Mouse (Mus musculus) forebrain, embryonic 10.5 days (tissue): ENCODE results near the gene Rbks. TPM values are rescaled to one million over a fixed set of nuclear protein-coding genes. Genes with fewer than 3 reads are reported as not detected.

Experiments
- DNase-seq: peaks from one replicate; pipeline ENCODE4 v3.0.0-alpha.2; 2017; ENCODE audit warnings: low spot score; ENCODE audit errors: extremely low spot score
- H3K27ac ChIP-seq: fragments of 300-500 bp; sonication (generic); 2 replicates; pipeline ENCODE4 v1.5.1; 2016; ENCODE audit warnings: mild to moderate bottlenecking
- H3K27me3 ChIP-seq: fragments of 300-500 bp; sonication (generic); 2 replicates; pipeline ENCODE4 v1.6.1; 2016; ENCODE audit warnings: mild to moderate bottlenecking; ENCODE audit not compliant: poor library complexity, severe bottlenecking
- H3K36me3 ChIP-seq: fragments of 300-500 bp; sonication (generic); replicated peaks from 2 replicates; pipeline ENCODE4 v1.6.1; 2016; ENCODE audit warnings: mild to moderate bottlenecking, moderate library complexity
- H3K4me1 ChIP-seq: fragments of 300-500 bp; sonication (generic); 2 replicates; pipeline ENCODE4 v1.6.1; 2016
- H3K4me3 ChIP-seq: fragments of 300-500 bp; sonication (generic); 2 replicates; pipeline ENCODE4 v1.5.1; 2016; ENCODE audit warnings: mild to moderate bottlenecking, moderate library complexity
- H3K9me3 ChIP-seq: fragments of 300-500 bp; sonication (generic); 2 replicates; pipeline ENCODE4 v1.6.1; 2016; ENCODE audit warnings: mild to moderate bottlenecking, moderate library complexity
- WGBS: fragments of 180-500 bp; shearing (Covaris S2); methylation state at CpG from one replicate; pipeline ENCODE4 v1.1.7; 2016; 5-methylcytosine and 5-hydroxymethylcytosine counted together
- polyA plus RNA-seq: library from polyadenylated mRNA; unstranded; fragments of >200 nt; fragmentation: Nextera tagmentation; extraction: Ambion mirVana; gene quantifications from 2 replicates; pipeline ENCODE4 v1.2.1, GENCODE M21; 2016

Gene Rbks
- polyA plus RNA-seq, 1 experiment from 2014 or later = 5.7 TPM

GRCm38 (mm10) chr5:31668325-31668968 lies 29.0 kb downstream of the Rbks start:
- H3K9me3 ChIP-seq = no peaks in the 10 kb centered on the region
- no peaks in the 10 kb centered on the region for H3K27me3 ChIP-seq
- no peak overlapping the region for H3K27ac ChIP-seq
- H3K36me3 ChIP-seq = no peaks in the 10 kb centered on the region
- WGBS = 88% methylated on average over 13 of the region's 13 CpGs
- no peak for DNase-seq
- H3K4me3 ChIP-seq = no peak overlapping the region
- H3K4me1 ChIP-seq = no peaks in the 10 kb centered on the region

GRCm38 (mm10) chr5:31666176-31666575 lies 31.3 kb downstream of the Rbks start:
- Histone ChIP-seq H3K27me3 (no peaks in the 10 kb centered on the region), H3K4me1 (no peaks in the 10 kb centered on the region), H3K9me3 (no peaks in the 10 kb centered on the region), H3K36me3 (no peaks in the 10 kb centered on the region), H3K27ac (no peak overlapping the region), H3K4me3 (no peak overlapping the region)
- DNase-seq = no peak
- WGBS = 61% methylated on average over 1 of the region's 1 CpGs

GRCm38 (mm10) chr5:31655688-31656190 lies 41.7 kb downstream of the Rbks start:
- Histone ChIP-seq H3K4me1 (no peaks in the 10 kb centered on the region), H3K36me3 (0 out of 2 replicates have a peak, but pooled peaks cover 3% of the 10 kb centered on the region), H3K9me3 (no peaks in the 10 kb centered on the region; the same call in 1 of the 2 replicates), H3K27ac (no peak overlapping the region), H3K27me3 (no peaks in the 10 kb centered on the region), H3K4me3 (no peak overlapping the region)
- no peak for DNase-seq
- WGBS = 90% methylated on average over 1 of the region's 1 CpGs

- WGBS = 96% methylated on average over 2 of the region's 2 CpGs
- Histone ChIP-seq H3K36me3 (0 out of 2 replicates have a peak, but pooled peaks cover 3% of the 10 kb centered on the region), H3K27me3 (no peaks in the 10 kb centered on the region), H3K4me1 (no peaks in the 10 kb centered on the region), H3K9me3 (no peaks in the 10 kb centered on the region; the same call in 1 of the 2 replicates), H3K27ac (no peak overlapping the region), H3K4me3 (no peak overlapping the region)
- no peak for DNase-seq
Observed at GRCm38 (mm10) chr5:31650518-31651288, 46.7 kb downstream of the Rbks start.

- H3K9me3 ChIP-seq = no peaks in the 10 kb centered on the region
- no peak for DNase-seq
- no peaks in the 10 kb centered on the region for H3K36me3 ChIP-seq
- no peaks in the 10 kb centered on the region for H3K4me1 ChIP-seq
- WGBS = 93% methylated on average over 2 of the region's 2 CpGs
- no peaks in the 10 kb centered on the region for H3K27me3 ChIP-seq
- H3K27ac ChIP-seq = no peak overlapping the region
- H3K4me3 ChIP-seq = no peak overlapping the region
Observed at GRCm38 (mm10) chr5:31647327-31647726, 50.1 kb downstream of the Rbks start.

GRCm38 (mm10) chr5:31646574-31646973 lies 50.9 kb downstream of the Rbks start:
- no peaks in the 10 kb centered on the region for H3K9me3 ChIP-seq
- no peak overlapping the region for H3K27ac ChIP-seq
- H3K4me3 ChIP-seq = no peak overlapping the region
- no peaks in the 10 kb centered on the region for H3K4me1 ChIP-seq
- no peaks in the 10 kb centered on the region for H3K27me3 ChIP-seq
- WGBS = 93% methylated on average over 6 of the region's 6 CpGs
- H3K36me3 ChIP-seq = 0 out of 2 replicates have a peak, but pooled peaks cover 2% of the 10 kb centered on the region
- DNase-seq = no peak

- Histone ChIP-seq H3K4me3 (no peak overlapping the region), H3K27me3 (no peaks in the 10 kb centered on the region), H3K36me3 (0 out of 2 replicates have a peak, but pooled peaks cover 2% of the 10 kb centered on the region), H3K27ac (no peak overlapping the region), H3K4me1 (no peaks in the 10 kb centered on the region), H3K9me3 (no peaks in the 10 kb centered on the region)
- DNase-seq = no peak
- 88% methylated on average over 6 of the region's 6 CpGs for WGBS
Observed at GRCm38 (mm10) chr5:31645798-31646197, 51.6 kb downstream of the Rbks start.

GRCm38 (mm10) chr5:31644847-31645246 lies 52.6 kb downstream of the Rbks start:
- no peak for DNase-seq
- H3K27ac ChIP-seq = no peak overlapping the region
- H3K27me3 ChIP-seq = no peaks in the 10 kb centered on the region
- 0 out of 2 replicates have a peak, but pooled peaks cover 2% of the 10 kb centered on the region for H3K36me3 ChIP-seq
- 94% methylated on average over 6 of the region's 6 CpGs for WGBS
- no peak overlapping the region for H3K4me3 ChIP-seq
- no peaks in the 10 kb centered on the region for H3K9me3 ChIP-seq
- no peaks in the 10 kb centered on the region for H3K4me1 ChIP-seq

- 91% methylated on average over 4 of the region's 4 CpGs for WGBS
- 0 out of 2 replicates have a peak, but pooled peaks cover 2% of the 10 kb centered on the region for H3K36me3 ChIP-seq
- DNase-seq = no peak
- no peak overlapping the region for H3K27ac ChIP-seq
- no peaks in the 10 kb centered on the region for H3K4me1 ChIP-seq
- no peak overlapping the region for H3K4me3 ChIP-seq
- no peaks in the 10 kb centered on the region for H3K9me3 ChIP-seq
- H3K27me3 ChIP-seq = no peaks in the 10 kb centered on the region
Observed at GRCm38 (mm10) chr5:31644272-31644671, 53.2 kb downstream of the Rbks start.

GRCm38 (mm10) chr5:31642300-31642699 lies 55.1 kb downstream of the Rbks start:
- H3K4me3 ChIP-seq = no peak overlapping the region
- H3K27me3 ChIP-seq = no peaks in the 10 kb centered on the region
- DNase-seq = no peak
- H3K9me3 ChIP-seq = no peaks in the 10 kb centered on the region
- H3K36me3 ChIP-seq = 0 out of 2 replicates have a peak, but pooled peaks cover 2% of the 10 kb centered on the region
- H3K4me1 ChIP-seq = peaks cover under 1% of the 10 kb centered on the region; the same call in 1 of the 2 replicates
- H3K27ac ChIP-seq = no peak overlapping the region
- WGBS = 89% methylated on average over 3 of the region's 3 CpGs

GRCm38 (mm10) chr5:31640542-31640941 lies 56.9 kb downstream of the Rbks start:
- Histone ChIP-seq H3K4me3 (no peak overlapping the region), H3K9me3 (no peaks in the 10 kb centered on the region), H3K36me3 (0 out of 2 replicates have a peak, but pooled peaks cover 2% of the 10 kb centered on the region), H3K27me3 (no peaks in the 10 kb centered on the region), H3K4me1 (peaks cover 18% of the 10 kb centered on the region), H3K27ac (no peak overlapping the region)
- no peak for DNase-seq
- 96% methylated on average over 2 of the region's 2 CpGs for WGBS

- no peak overlapping the region for H3K4me3 ChIP-seq
- H3K36me3 ChIP-seq = peaks cover 9% of the 10 kb centered on the region
- H3K4me1 ChIP-seq = peaks cover 34% of the 10 kb centered on the region
- no peaks in the 10 kb centered on the region for H3K27me3 ChIP-seq
- no peak overlapping the region for H3K27ac ChIP-seq
- DNase-seq = no peak
- WGBS = 49% methylated on average over 9 of the region's 9 CpGs
- H3K9me3 ChIP-seq = no peaks in the 10 kb centered on the region
Observed at GRCm38 (mm10) chr5:31636636-31637253, 60.7 kb downstream of the Rbks start.
